Mouse (Mus musculus) telencephalon, adult 2 months (tissue): ENCODE measurements around the gene Foxp1.

Source experiments
- DNase-seq: peaks from one replicate; pipeline ENCODE4 v3.0.0-alpha.2; 2011; ENCODE audit warnings: low read depth, low spot score

Foxp1 gene

GRCm38 (mm10) chr6:99520676-99521037 lies 1.9 kb downstream of the Foxp1 start:
- no peak for DNase-seq

DNA sequence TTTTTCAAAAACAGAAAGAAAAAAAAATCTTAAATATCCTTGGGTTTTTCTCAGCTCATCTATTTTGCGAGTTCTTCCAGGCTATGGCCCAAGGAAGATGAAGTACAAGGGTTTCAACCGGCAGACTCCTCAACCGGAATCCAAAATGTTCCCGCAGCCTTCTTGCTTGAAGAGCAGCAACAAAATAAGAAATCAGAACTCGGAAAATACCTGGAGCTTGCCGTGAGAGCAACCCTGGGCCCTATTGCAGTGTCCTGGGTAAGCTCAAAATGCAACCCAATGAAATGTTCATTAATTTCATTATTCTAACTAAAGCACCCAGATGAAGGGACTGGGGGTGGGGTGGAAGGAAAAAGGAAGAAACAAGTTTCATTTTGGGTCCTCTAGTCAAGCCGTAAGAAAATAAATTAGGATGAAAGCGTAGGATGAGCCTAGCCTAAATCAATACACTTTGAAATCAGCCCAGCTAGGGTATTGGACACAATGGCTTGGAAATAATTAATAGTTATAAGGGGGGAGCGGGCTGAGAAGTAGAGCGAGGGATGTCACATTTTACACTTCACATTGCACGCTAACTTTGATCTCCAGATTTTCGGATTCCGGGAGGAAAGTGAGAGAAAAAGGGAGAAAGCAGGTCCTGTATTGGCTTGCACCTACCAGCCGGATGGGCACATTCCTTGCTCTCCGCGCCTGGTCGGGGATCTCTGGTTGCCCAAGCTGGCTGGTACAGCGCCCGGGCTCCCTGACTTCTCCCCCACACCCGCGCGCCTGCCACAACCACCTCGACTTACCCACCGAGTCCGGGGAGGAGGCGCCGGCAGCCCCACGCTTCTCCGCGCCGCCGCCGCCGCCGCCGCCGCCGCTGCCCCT lies 2.5 kb downstream of the Foxp1 start:
- no peak for DNase-seq

DNA sequence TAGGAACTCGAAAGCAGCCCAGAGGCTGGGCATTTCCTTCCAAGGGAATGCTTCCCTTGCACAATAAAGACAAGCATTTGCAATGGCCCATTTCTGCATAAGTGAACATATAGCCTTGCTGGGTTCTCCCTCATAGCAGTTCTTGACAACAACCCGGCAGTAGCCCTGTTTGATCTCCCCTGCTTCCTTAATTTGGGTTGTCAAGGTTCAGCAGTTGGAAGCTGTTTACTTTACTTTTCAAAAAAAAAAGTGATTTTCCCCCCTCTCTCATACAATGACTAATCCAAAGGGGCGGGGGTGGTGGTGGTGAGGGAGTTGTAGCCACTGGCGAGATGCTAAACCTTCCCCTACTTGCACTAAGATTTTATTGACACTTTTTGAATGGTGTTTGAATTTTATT lies 3.5 kb downstream of the Foxp1 start:
- DNase-seq, result no peak

DNA sequence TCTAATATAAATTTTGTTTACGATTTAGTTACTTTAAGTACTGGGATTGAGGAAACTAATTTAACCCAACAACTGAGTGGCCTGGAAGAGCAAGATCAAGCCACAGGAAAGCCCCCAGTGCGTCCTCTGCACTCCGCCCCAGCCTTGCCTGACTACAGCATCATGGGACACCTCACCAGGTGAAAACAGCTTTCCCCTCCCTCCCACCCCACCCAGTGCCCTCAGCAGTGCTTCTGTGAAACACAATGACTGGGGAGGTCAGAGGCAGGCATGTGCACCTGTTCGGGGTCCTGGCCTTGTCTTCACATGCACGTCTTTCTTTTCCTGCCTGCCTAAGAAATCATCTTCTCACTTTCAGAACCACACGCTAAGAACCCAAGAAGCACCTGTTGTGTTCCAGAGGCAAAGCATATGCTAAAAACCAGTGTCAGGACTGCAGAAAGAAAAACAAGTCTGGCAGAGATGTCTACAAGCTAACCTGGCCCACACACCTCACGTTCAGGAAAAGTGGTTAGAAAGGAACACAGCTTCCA lies 6.8 kb downstream of the Foxp1 start:
- DNase-seq, result no peak

DNA sequence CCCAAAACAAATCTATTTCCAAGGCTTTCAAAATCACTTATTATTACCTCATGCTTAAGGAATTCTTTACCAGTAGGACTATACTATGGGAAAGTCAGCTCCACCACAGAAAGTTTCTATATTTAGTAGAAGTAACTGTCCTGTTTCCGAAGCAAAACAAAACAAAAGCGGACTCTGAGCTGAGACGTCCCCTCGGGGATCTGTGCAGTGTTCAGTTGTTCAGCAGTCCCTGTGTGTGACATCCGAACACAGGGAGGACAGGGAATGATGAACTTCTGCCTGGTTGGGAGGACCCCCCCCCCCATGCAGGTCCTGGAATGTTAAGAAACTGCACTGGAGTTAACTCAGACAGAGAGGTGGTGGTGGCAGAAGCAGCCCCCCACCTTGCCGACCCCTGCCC lies 10.7 kb downstream of the Foxp1 start:
- DNase-seq, result no peak

DNA sequence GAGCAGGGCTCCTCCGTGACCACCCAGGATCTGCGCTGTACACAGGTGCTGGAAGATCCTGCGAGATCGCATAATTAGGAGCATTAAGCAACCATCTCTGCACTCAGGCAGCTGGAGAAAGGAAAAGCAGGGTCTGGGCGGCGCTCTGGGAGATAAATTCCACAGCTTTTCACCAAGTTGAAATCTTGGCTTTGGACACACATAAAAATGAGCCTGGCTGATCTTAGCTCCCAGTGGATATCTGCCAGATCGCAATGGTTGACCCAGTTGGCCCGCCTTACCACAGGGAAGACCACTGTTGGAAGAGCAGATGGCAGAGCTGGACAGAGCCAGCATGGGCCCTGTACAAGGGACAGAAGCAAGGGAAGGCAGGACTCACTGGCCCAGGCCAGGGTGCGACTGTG lies 13.3 kb downstream of the Foxp1 start:
- no peak for DNase-seq

DNA sequence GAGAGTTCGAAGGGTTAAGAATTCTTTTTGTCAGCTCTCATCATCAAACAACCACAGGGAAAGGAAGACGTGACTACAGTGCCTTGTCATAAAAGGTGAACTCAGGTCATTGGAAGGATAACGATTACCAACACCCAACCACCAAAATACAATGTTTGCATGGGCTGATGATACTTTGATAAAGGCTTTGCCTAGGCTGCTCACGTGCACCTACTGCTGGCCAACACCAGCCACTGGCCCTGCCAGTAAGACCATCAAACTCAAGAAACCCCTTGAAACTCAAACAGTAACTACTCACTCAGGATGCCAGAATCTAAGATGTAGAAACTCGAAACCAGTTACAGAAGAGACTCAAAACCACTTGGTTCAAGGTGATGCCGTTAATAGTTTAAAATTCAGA lies 15.7 kb downstream of the Foxp1 start:
- DNase-seq, result no peak

DNA sequence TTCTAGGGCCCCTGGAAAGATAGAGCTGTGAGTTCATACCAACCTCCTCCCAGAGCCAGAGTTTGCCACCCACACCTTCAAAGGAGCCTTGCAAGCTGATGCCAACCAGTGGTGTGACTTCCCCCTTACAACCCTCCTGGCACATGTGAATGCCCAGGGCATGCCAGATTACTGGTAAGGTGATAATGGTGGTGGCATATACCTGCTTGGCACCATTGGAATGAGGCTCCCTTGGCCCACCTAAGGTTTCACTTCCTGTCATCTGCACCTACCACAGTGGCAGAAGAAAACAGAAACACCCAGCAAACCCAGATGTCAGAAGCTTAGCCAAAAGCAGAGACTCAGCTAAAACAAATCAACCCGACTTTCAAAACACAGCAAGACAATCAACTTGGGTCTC lies 18.8 kb downstream of the Foxp1 start:
- no peak for DNase-seq

DNA sequence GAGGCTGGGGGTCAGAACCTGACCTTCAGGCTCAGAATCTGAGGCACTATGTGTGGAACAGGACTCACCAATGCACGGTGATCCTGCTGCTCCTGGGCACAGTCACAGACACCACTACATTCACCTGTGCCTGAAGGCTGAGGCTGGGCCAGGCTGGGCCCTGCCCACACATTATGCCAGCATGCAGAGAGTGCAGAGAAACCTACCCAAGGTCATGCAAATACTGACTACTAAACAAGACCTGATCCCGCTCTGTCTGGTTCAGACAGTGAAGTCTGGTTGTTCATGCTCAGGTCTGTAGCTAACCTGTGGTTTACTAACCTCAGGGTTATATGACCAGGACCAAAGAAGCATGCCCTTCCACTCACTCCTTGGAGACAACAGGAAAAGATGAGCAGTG lies 19.8 kb downstream of the Foxp1 start:
- DNase-seq, result no peak

GRCm38 (mm10) chr6:99502314-99502713 lies 20.2 kb downstream of the Foxp1 start:
- DNase-seq, result no peak

DNA sequence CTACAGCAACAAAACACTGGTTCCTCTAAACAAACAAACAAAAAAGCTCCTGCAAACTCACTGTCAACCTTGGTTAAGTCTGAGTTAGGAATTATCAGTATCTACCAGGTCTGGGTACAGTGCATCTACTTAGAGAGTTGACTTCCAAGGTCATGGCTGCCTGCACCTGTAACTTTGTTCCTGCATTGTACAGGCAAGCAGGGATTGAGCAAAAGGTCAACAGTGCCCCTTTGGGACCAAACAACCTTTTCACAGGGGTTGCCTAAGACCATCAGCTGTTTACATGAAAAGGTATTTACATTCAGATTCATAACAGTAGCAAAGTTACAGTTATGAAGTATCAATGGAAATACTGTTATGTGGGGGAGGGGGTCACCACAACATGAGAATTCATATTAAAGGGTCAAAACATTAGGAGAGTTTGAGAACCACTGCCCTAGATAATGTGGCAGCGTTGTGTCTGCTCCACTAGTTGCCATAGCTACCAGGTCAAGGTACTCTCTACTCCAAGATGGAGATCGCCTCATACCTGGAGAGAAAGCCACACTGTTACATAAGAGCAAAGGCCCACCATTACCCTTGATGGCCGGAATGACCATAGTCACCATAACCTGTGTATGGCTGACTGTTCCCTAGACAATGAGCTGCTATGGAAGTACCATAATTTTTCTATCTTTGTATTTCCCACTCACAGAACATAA lies 21.8 kb downstream of the Foxp1 start:
- DNase-seq, result no peak

GRCm38 (mm10) chr6:99498082-99498481 lies 24.4 kb downstream of the Foxp1 start:
- no peak for DNase-seq

- no peak for DNase-seq
Observed at GRCm38 (mm10) chr6:99496114-99496513, 26.4 kb downstream of the Foxp1 start.

DNA sequence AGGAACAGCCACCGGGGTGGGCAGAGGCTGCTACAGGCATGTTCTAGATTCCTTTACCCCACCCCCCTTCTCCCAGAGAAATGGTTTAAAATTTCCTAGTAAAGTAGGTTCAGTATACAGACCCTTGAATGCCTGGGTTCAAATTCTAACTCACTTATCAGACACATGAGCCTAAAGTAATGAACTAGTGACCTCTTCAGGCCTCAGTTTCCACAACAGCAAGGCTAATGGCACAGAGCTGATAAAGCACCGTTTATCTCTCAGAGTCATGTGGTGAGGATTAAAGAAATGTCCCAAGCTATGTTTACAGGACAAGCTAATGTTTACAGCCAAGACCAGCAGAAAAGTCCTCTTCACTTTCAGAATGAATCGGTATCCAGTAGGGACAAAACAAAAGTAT lies 29.6 kb downstream of the Foxp1 start:
- DNase-seq, result no peak

- no peak for DNase-seq
Observed at GRCm38 (mm10) chr6:99491979-99492544, 30.5 kb downstream of the Foxp1 start.

DNA sequence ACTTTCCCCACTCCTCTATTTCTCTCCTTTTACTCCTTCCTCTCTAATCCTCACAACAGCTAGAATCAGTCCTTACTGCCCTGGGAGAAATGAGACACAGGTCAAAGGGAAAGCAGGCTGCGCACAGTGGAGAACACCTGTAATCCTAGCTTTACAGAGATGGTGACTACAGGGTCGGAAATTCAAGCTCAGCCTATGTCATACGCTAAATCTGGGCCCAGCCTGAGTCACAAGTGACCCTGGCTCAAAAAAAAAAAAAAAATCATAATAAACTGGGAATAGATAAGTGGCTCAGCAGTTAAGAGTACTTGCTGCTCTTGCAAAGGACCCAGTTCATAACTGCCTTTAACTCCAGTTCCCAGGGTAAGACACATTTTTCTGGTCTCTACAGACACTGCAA lies 31.4 kb downstream of the Foxp1 start:
- DNase-seq, result no peak

- DNase-seq, result no peak
Observed at GRCm38 (mm10) chr6:99489900-99490648, 32.4 kb downstream of the Foxp1 start.

DNA sequence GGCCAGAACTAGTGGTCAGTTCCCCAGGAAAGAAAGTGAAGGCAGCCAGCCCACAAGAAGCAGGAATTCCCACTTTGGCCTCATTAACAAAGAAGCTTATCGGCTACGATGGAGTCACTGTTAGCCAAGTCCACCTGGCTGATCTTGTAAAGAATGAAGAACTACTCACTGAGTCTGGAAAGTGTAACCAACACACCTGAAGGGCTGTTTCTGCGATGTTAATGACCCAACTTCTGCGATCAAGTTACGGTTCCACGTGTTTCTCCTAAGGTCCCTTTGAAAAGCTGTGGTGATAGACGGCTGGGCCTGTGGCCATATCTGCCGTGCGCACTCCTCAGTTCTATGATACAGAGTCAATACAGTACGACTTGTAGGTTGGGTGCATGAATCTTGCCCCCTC lies 33.1 kb downstream of the Foxp1 start:
- no peak for DNase-seq

DNA sequence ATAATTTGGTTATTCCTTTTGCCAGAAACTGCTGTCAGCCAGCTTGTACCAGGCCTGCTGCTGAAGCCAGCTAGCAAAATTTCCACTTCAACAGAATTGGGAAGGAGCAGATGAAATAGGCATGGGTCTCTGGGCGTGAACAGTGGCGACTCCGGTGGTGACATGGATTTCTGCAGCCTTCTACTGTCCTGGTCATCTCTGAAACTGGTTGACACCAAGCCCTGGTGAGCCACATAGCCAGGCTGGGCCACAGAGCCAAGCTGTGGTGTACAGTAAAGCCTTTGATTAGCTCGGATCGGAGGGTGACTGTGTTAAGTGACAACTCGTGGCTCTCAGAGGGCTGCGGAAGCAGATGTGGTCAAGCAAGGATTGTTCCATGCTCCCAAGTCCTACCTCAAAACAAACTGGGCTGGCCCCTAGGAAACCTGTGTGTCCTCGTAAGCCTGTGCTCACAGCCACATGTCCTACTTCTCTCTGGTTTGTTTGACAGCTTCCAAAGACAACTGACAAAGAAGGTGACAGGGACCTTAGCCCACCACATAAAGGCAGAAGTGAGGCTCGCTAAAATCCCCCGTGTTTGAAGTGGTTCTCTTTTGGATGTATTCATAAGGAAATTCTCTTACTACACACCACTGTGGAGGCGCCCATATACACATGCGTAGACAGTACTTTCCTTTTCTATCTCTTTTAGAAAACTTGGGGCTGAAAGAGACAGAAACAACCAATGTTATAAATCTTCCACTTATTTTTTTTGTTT lies 36.5 kb downstream of the Foxp1 start:
- no peak for DNase-seq

- peak; percentile 87 for DNase-seq
Observed at GRCm38 (mm10) chr6:99485217-99485883, 37.2 kb downstream of the Foxp1 start.

- DNase-seq, result no peak
Observed at GRCm38 (mm10) chr6:99484884-99485216, 37.7 kb downstream of the Foxp1 start.
